Mouse (Mus musculus) frontal cortex, postnatal 36 days (tissue): Measurements from ENCODE around the gene Nop58.
A peak's percentile ranks its signal among the peaks of the same experiment; 100 is the strongest.
"Not testable (repeated sequence)": the region's sequence is repeated elsewhere in the genome, so short reads cannot be mapped to it uniquely, and the experiment has no call there.

Source experiments
- DNase-seq, 2 experiments: peaks; one replicate each; pipeline ENCODE4 v3.0.0; 2022; ENCODE audit warnings: low spot score in 2 of 2

The Nop58 gene

GRCm38 (mm10) chr1:59719900-59720299 lies 35.1 kb downstream of the Nop58 start:
- DNase-seq, result peak in 1 of 2 experiments; percentile 26

- no peak for DNase-seq
Observed at GRCm38 (mm10) chr1:59725661-59726060, 40.9 kb downstream of the Nop58 start.

- no peak for DNase-seq
Observed at GRCm38 (mm10) chr1:59730106-59730505, 45.3 kb downstream of the Nop58 start.

- DNase-seq, result no peak
Observed at GRCm38 (mm10) chr1:59730737-59731136, 46.0 kb downstream of the Nop58 start.

GRCm38 (mm10) chr1:59734076-59734475 lies 49.3 kb downstream of the Nop58 start:
- peak in 1 of 2 experiments; percentile 25 for DNase-seq

GRCm38 (mm10) chr1:59738768-59739414 lies 54.1 kb downstream of the Nop58 start:
- no peak for DNase-seq

- no peak for DNase-seq
Observed at GRCm38 (mm10) chr1:59739577-59740354, 55.0 kb downstream of the Nop58 start.

- DNase-seq, result no peak
Observed at GRCm38 (mm10) chr1:59749047-59749446, 64.3 kb downstream of the Nop58 start.

- DNase-seq, result not testable (repeated sequence)
Observed at GRCm38 (mm10) chr1:59749724-59750123, 65.0 kb downstream of the Nop58 start.

GRCm38 (mm10) chr1:59755298-59755697 lies 70.5 kb downstream of the Nop58 start:
- DNase-seq, result no peak

- no peak for DNase-seq
Observed at GRCm38 (mm10) chr1:59758325-59758724, 73.6 kb downstream of the Nop58 start.

- DNase-seq, result peak in 1 of 2 experiments; percentile 22
Observed at GRCm38 (mm10) chr1:59762208-59762607, 77.4 kb downstream of the Nop58 start.

GRCm38 (mm10) chr1:59762651-59763163 lies 77.9 kb downstream of the Nop58 start:
- peak in 1 of 2 experiments; percentile 70 for DNase-seq

- DNase-seq, result peak; percentile 80 to 84
Observed at GRCm38 (mm10) chr1:59763164-59763768, 78.5 kb downstream of the Nop58 start, which contains the start of gene Bmpr2. Gene Bmpr2 (plus strand): TSS chr1:59763400.

- DNase-seq, result peak; percentile 45 to 46
Observed at GRCm38 (mm10) chr1:59763781-59764251, 79.0 kb downstream of the Nop58 start.

- peak; percentile 28 to 33 for DNase-seq
Observed at GRCm38 (mm10) chr1:59764407-59764971, 79.7 kb downstream of the Nop58 start.

GRCm38 (mm10) chr1:59765279-59765678 lies 80.5 kb downstream of the Nop58 start:
- DNase-seq, result no peak

GRCm38 (mm10) chr1:59766626-59767025 lies 81.9 kb downstream of the Nop58 start:
- DNase-seq, result no peak
